In the genomic region with DNA sequence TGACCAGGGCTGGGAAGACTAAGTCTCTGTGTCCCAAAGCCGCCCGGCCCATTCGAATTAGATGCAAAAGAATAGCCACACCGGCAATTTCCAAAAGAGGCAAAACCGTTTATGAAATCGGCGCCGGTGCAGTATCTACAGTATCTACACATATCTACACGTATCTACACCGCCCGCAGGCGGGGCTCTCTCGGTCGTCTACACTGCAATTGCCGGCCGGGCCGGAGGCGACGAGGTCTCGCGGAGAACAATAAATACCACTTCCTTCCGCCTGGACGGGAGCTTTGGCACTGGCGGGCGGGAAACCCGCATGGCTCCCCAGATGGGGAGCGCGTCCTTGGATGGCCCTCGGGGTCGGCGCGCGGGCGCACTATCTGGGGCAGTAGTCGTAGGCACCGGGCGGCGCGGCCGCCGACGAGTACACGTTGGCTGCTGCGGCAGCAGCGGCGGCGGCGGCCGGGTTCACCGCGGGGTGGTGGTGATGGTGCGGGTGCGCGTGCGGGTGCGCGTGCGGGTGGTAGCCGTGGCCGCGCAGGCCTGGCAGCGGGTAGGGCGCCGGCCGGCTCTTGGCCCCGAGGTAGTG, we compare ENCODE assay signal across 10 mouse cellular contexts. TPM values are rescaled to one million over a fixed set of nuclear protein-coding genes. Genes with fewer than 3 reads are reported as not detected.
A peak's percentile ranks its signal among the peaks of the same experiment; 100 is the strongest.
DNase-seq lines count a peak whose midpoint lies in the region; ATAC-seq and TF ChIP-seq lines count a peak whose summit lies in the region.
"Had no signal": no experiment of that assay in that cellular context is flagged by ENCODE, and none has a peak within 500 bp of the region (broad histone marks: within the 10 kb centered on the region; RNA-seq: fewer than 3 reads in every experiment).

No protein-coding gene starts in this region.

- no peak for TF ChIP-seq POLR2A in heart, adult 2 months (IDR thresholded peaks at IDR 0.05; ENCODE audit: insufficient read depth, low read depth, low read length)
- no peak for TF ChIP-seq POLR2A in olfactory bulb, adult 2 months (IDR thresholded peaks at IDR 0.05; ENCODE audit: insufficient read depth, low read depth, low read length)

- ATAC-seq in heart, embryonic 14.5 days (ENCODE audit: insufficient number of reproducible peaks, insufficient read depth, low FRiP score, low read depth): no peak
- no peak for ATAC-seq in limb, embryonic 15.5 days (ENCODE audit: insufficient number of reproducible peaks, low FRiP score, low TSS enrichment, low read depth)
- ATAC-seq in cerebellum, adult (ENCODE audit: insufficient number of reproducible peaks, low FRiP score, low TSS enrichment): no peak

- H3K27me3 ChIP-seq in heart, adult 2 months (ENCODE audit: control insufficient read depth, insufficient read depth, low read length): peaks cover 32% of the 10 kb centered on the region
- peaks cover 91% of the 10 kb centered on the region for H3K27me3 ChIP-seq in heart, embryonic 14.5 days (ENCODE audit: control insufficient read depth, insufficient read depth, low read length)
- peaks cover 87% of the 10 kb centered on the region for H3K27me3 ChIP-seq in limb, embryonic 15.5 days
- H3K27me3 ChIP-seq: CH12.LX had no signal

- H3K4me3 ChIP-seq in heart, adult 2 months: peak overlapping the region; percentile 32
- peak overlapping the region; percentile 33 to 45 for H3K4me3 ChIP-seq in heart, embryonic 14.5 days (ENCODE audit: control insufficient read depth in 1 of 2, insufficient read depth in 1 of 2, low read depth in 1 of 2, low read length in 2 of 2)
- H3K4me3 ChIP-seq in limb, embryonic 15.5 days: peak overlapping the region; percentile 40
- H3K4me3 ChIP-seq in olfactory bulb, adult 2 months (ENCODE audit: insufficient read depth, low read depth, low read length): peak overlapping the region; percentile 40

- no peak for TF ChIP-seq CTCF in heart, adult 2 months (IDR thresholded peaks at IDR 0.05)
- no peak for TF ChIP-seq CTCF in olfactory bulb, adult 2 months (IDR thresholded peaks at IDR 0.05; ENCODE audit: insufficient read depth, low read depth, low read length)

- no peak for TF ChIP-seq EP300 in heart, adult 2 months (IDR thresholded peaks at IDR 0.05; ENCODE audit: insufficient read depth, low read depth, low read length)

- H3K27ac ChIP-seq in heart, adult 2 months: no peak overlapping the region
- H3K27ac ChIP-seq in heart, embryonic 14.5 days (replicated peaks in 1 of 2; ENCODE audit: control insufficient read depth in 1 of 2, insufficient read depth in 1 of 2, low read depth in 2 of 2, low read length in 2 of 2): no peak overlapping the region
- no peak overlapping the region for H3K27ac ChIP-seq in limb, embryonic 15.5 days
- H3K27ac ChIP-seq in olfactory bulb, adult 2 months (ENCODE audit: insufficient read depth, low read depth, low read length): no peak overlapping the region

- peak overlapping the region; percentile 68 for H3K4me2 ChIP-seq in heart, embryonic 14.5 days (ENCODE audit: low read length)
- H3K4me2 ChIP-seq in limb, embryonic 15.5 days: peak overlapping the region; percentile 67

- H3K4me1 ChIP-seq in heart, adult 2 months (ENCODE audit: control insufficient read depth, insufficient read depth, low read length): peaks cover 2% of the 10 kb centered on the region; the same call in 1 of the 2 replicates
- peaks cover 7 to 24% of the 10 kb centered on the region in 2 experiments; a peak in 3 of 4 replicates for H3K4me1 ChIP-seq in heart, embryonic 14.5 days (ENCODE audit: control insufficient read depth in 2 of 2, insufficient read depth in 2 of 2, low read length in 2 of 2)
- peaks cover 46% of the 10 kb centered on the region for H3K4me1 ChIP-seq in limb, embryonic 15.5 days
- H3K4me1 ChIP-seq in olfactory bulb, adult 2 months (ENCODE audit: control insufficient read depth, insufficient read depth, low read length): peaks cover 30% of the 10 kb centered on the region

- no peaks in the 10 kb centered on the region for H3K9me3 ChIP-seq in heart, embryonic 14.5 days (ENCODE audit: control insufficient read depth, low read length)
- no peaks in the 10 kb centered on the region for H3K9me3 ChIP-seq in limb, embryonic 15.5 days

- DNase-seq in heart, adult 2 months: peak in 1 of 2 experiments; percentile 12
- DNase-seq in heart, adult 8-10 months (ENCODE audit: low spot score): no peak
- peak; percentile 32 for DNase-seq in adrenal gland, postnatal 25 days
- no peak for DNase-seq in urinary bladder, postnatal 14 days (ENCODE audit: low spot score)

- H3K79me2 ChIP-seq in heart, adult 2 months (replicated peaks; ENCODE audit: control insufficient read depth, insufficient read depth, low read length): no peaks in the 10 kb centered on the region

- intact Hi-C loops in heart, adult 2 months (cut with DNase I): no loop called here

- no peaks in the 10 kb centered on the region for H3K36me3 ChIP-seq in heart, adult 2 months (ENCODE audit: control insufficient read depth, insufficient read depth, low read length)
- H3K36me3 ChIP-seq in heart, embryonic 14.5 days (ENCODE audit: control insufficient read depth, insufficient read depth, low read length): no peaks in the 10 kb centered on the region
- H3K36me3 ChIP-seq in limb, embryonic 15.5 days: no peaks in the 10 kb centered on the region

- H3K9ac ChIP-seq in heart, adult 2 months (ENCODE audit: low read depth, low read length): peak overlapping the region; percentile 36; the same call in 1 of the 2 replicates
- H3K9ac ChIP-seq in heart, embryonic 14.5 days (ENCODE audit: low read length): no peak overlapping the region
- H3K9ac ChIP-seq in limb, embryonic 15.5 days: no peak overlapping the region

- WGBS in heart, adult 2 months: 2% methylated on average over 65 of the region's 66 CpGs
- WGBS in heart, embryonic 14.5 days: 3% methylated on average over 55 of the region's 66 CpGs
- 4% methylated on average over 66 of the region's 66 CpGs for WGBS in limb, embryonic 15.5 days
- 1% methylated on average over 66 of the region's 66 CpGs for WGBS in olfactory bulb, adult 2 months

RNA-seq across cellular contexts. Expression of a gene that starts 8.8 kb away (rescaled TPM):
- 1 to 10 TPM in 1 of 2 experiments, under 1 TPM in 1; 0.68 to 1.1 TPM for total RNA-seq in heart, adult 2 months (2021)
- polyA plus RNA-seq in heart, adult 2 months (2012; rRNA removed): 0.91 and 1.3 TPM in 2 replicates
- 1 to 10 TPM; 1.0 to 2.0 (median 1.1) TPM for total RNA-seq in heart, adult 8-10 months (2022)
- total RNA-seq in adrenal gland, postnatal 25 days (2021): 0.52 TPM in 1 of 2 replicates, not detected in the other
- 0.20 and 0.80 TPM in 2 replicates for polyA plus RNA-seq in heart, embryonic 14.5 days (2014; fragmentation: Nextera tagmentation; extraction: Ambion mirVana)
- 6.0 and 6.4 TPM in 2 replicates for polyA plus RNA-seq in limb, embryonic 15.5 days (2015; fragmentation: Nextera tagmentation; extraction: Ambion mirVana)
- not detected in 2 replicates for polyA plus RNA-seq in olfactory bulb, adult 2 months (2012; ENCODE audit: insufficient read depth, insufficient read length, low replicate concordance, missing spikeins)
- total RNA-seq: neutrophil, adult 5-6 weeks had no signal

RNA-seq across cellular contexts. Expression of a gene that starts 40.5 kb away (rescaled TPM):
- 1 to 10 TPM in 1 of 2 experiments, under 1 TPM in 1; 0.86 to 3.5 TPM for total RNA-seq in heart, adult 2 months (2021)
- polyA plus RNA-seq in heart, adult 2 months (2012; rRNA removed): 1.3 and 5.6 TPM in 2 replicates
- total RNA-seq in heart, adult 8-10 months (2022): 1 to 10 TPM in 1 of 4 experiments, under 1 TPM in 3; 0.28 to 1.9 (median 0.36) TPM
- total RNA-seq in adrenal gland, postnatal 25 days (2021): not detected in 2 replicates
- polyA plus RNA-seq in heart, embryonic 14.5 days (2014; fragmentation: Nextera tagmentation; extraction: Ambion mirVana): 3.4 and 4.5 TPM in 2 replicates
- 3.0 and 3.4 TPM in 2 replicates for polyA plus RNA-seq in limb, embryonic 15.5 days (2015; fragmentation: Nextera tagmentation; extraction: Ambion mirVana)
- not detected in 2 replicates for polyA plus RNA-seq in olfactory bulb, adult 2 months (2012; ENCODE audit: insufficient read depth, insufficient read length, low replicate concordance, missing spikeins)
- total RNA-seq: CH12.LX had no signal

RNA-seq across cellular contexts. Expression of a gene that starts 44.5 kb away (rescaled TPM):
- 1 to 10 TPM; 1.1 TPM for total RNA-seq in heart, adult 2 months (2021)
- polyA plus RNA-seq in heart, adult 2 months (2012; rRNA removed): 3.1 and 4.9 TPM in 2 replicates
- 1 to 10 TPM in 1 of 4 experiments, under 1 TPM in 3; 0.46 to 2.0 (median 0.66) TPM for total RNA-seq in heart, adult 8-10 months (2022)
- total RNA-seq in adrenal gland, postnatal 25 days (2021): 2.8 and 5.5 TPM in 2 replicates
- polyA plus RNA-seq in heart, embryonic 14.5 days (2014; fragmentation: Nextera tagmentation; extraction: Ambion mirVana): 0.97 and 1.1 TPM in 2 replicates
- 5.5 and 6.9 TPM in 2 replicates for polyA plus RNA-seq in limb, embryonic 15.5 days (2015; fragmentation: Nextera tagmentation; extraction: Ambion mirVana)
- polyA plus RNA-seq in olfactory bulb, adult 2 months (2012; ENCODE audit: insufficient read depth, insufficient read length, low replicate concordance, missing spikeins): not detected in 2 replicates

RNA-seq across cellular contexts. Expression of a gene that starts 48.0 kb away (rescaled TPM):
- 1 to 10 TPM; 3.2 to 5.6 TPM for total RNA-seq in heart, adult 2 months (2021)
- 7.1 and 7.3 TPM in 2 replicates for polyA plus RNA-seq in heart, adult 2 months (2012; rRNA removed)
- total RNA-seq in heart, adult 8-10 months (2022): 1 to 10 TPM; 2.2 to 4.1 (median 3.0) TPM
- 8.4 and 11.4 TPM in 2 replicates for total RNA-seq in adrenal gland, postnatal 25 days (2021)
- 5.8 and 7.3 TPM in 2 replicates for polyA plus RNA-seq in heart, embryonic 14.5 days (2014; fragmentation: Nextera tagmentation; extraction: Ambion mirVana)
- polyA plus RNA-seq in limb, embryonic 15.5 days (2015; fragmentation: Nextera tagmentation; extraction: Ambion mirVana): 59.4 and 62.8 TPM in 2 replicates
- polyA plus RNA-seq in olfactory bulb, adult 2 months (2012; ENCODE audit: insufficient read depth, insufficient read length, low replicate concordance, missing spikeins): not detected in 2 replicates
